Mouse (Mus musculus) limb, embryonic 12.5 days (tissue): ENCODE measurements around the gene Camta2. TPM values are rescaled to one million over a fixed set of nuclear protein-coding genes. Genes with fewer than 3 reads are reported as not detected.
A peak's percentile ranks its signal among the peaks of the same experiment; 100 is the strongest.

ENCODE experiments used
- ATAC-seq: fragments of 200-750 bp; cut with Nextera tagmentation; 2 replicates; pipeline ENCODE4 v1.8.0; 2017; ENCODE audit warnings: low read depth, moderate TSS enrichment; ENCODE audit not compliant: insufficient number of reproducible peaks, insufficient read depth, low FRiP score, low TSS enrichment
- H3K27ac ChIP-seq: fragments of 300-500 bp; sonication (generic); 2 replicates; pipeline ENCODE4 v1.5.1; 2016; ENCODE audit warnings: mild to moderate bottlenecking, moderate library complexity
- H3K27me3 ChIP-seq: fragments of 300-500 bp; sonication (generic); 2 replicates; pipeline ENCODE4 v1.6.1; 2016; ENCODE audit warnings: mild to moderate bottlenecking, moderate library complexity
- H3K36me3 ChIP-seq: fragments of 300-500 bp; sonication (generic); 2 replicates; pipeline ENCODE4 v1.6.1; 2016; ENCODE audit warnings: mild to moderate bottlenecking, moderate library complexity
- H3K4me1 ChIP-seq: fragments of 300-500 bp; sonication (generic); replicated peaks from 2 replicates; pipeline ENCODE4 v1.6.1; 2016
- H3K4me2 ChIP-seq: fragments of 300-500 bp; sonication (generic); 2 replicates; pipeline ENCODE4 v1.6.1; 2016; ENCODE audit warnings: mild to moderate bottlenecking, moderate library complexity
- H3K4me3 ChIP-seq: fragments of 300-500 bp; sonication (generic); replicated peaks from 2 replicates; pipeline ENCODE4 v1.5.1; 2016; ENCODE audit warnings: mild to moderate bottlenecking
- H3K9ac ChIP-seq: fragments of 300-500 bp; sonication (generic); replicated peaks from 2 replicates; pipeline ENCODE4 v1.6.1; 2016; ENCODE audit warnings: mild to moderate bottlenecking, moderate library complexity
- H3K9me3 ChIP-seq: fragments of 300-500 bp; sonication (generic); 2 replicates; pipeline ENCODE4 v1.6.1; 2016; ENCODE audit warnings: mild to moderate bottlenecking, moderate library complexity
- WGBS: fragments of 180-500 bp; shearing (Covaris S2); methylation state at CpG from one replicate; pipeline ENCODE4 v1.1.7; 2016; 5-methylcytosine and 5-hydroxymethylcytosine counted together
- polyA plus RNA-seq: library from polyadenylated mRNA; unstranded; fragments of >200 nt; fragmentation: Nextera tagmentation; extraction: Ambion mirVana; gene quantifications from 2 replicates; pipeline ENCODE4 v1.2.1, GENCODE M21; 2016

Gene Camta2
- polyA plus RNA-seq, 1 experiment from 2014 or later, result 9.9 TPM

DNA sequence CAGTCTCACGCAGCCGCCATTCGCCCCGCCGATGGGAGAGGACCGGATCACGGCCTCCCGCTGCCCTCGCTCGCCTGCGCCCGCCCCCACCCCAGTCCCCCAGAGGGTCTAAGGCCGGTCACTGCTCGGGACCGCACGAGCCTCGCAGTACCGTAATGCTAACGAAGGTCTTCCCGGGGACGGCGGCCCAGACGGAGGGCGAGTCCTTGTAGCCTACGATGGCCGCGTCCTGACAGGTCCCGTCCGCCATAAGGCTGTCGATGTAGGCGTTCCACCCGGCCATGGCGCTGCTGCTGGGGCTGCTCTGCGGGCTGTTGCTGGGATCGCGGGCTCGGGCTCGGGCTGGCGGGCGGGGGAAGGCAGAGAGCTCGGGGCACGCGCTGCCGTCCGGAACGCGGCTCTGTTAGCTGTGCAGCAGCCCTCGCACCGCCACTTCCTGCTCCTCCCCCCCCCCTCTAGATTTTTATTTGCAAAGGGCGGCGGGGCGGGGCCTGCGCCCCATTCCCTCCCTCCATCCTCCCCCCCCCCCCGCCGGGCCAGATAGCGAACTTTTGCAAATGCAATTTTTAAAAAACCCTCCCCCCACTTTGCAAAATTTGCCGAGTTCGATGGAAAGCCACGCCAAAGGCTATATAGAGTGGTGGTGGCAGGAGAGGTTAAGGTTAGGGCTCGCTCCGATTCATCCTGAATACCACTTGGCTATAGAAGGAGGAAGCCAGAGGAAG is 33.5 kb downstream of the Camta2 start, which contains the start of gene Pfn1:
Gene Pfn1 (minus strand): TSS at position 447 of the 725 bp plus-strand sequence.
- Histone ChIP-seq H3K27ac (peak within 1 kb of the TSS; percentile 98), H3K27me3 (no peaks in the 10 kb centered on the region), H3K4me1 (peaks cover 68% of the 10 kb centered on the region), H3K4me3 (peak within 1 kb of the TSS; percentile 97), H3K9me3 (no peaks in the 10 kb centered on the region), H3K9ac (peak within 1 kb of the TSS; percentile 97), H3K4me2 (peak within 1 kb of the TSS; percentile 97), H3K36me3 (peaks cover 39% of the 10 kb centered on the region)
- under 1% methylated on average over 54 of the region's 61 CpGs for WGBS
- ATAC-seq, result peak; percentile 12; the same call in 1 of the 2 replicates

DNA sequence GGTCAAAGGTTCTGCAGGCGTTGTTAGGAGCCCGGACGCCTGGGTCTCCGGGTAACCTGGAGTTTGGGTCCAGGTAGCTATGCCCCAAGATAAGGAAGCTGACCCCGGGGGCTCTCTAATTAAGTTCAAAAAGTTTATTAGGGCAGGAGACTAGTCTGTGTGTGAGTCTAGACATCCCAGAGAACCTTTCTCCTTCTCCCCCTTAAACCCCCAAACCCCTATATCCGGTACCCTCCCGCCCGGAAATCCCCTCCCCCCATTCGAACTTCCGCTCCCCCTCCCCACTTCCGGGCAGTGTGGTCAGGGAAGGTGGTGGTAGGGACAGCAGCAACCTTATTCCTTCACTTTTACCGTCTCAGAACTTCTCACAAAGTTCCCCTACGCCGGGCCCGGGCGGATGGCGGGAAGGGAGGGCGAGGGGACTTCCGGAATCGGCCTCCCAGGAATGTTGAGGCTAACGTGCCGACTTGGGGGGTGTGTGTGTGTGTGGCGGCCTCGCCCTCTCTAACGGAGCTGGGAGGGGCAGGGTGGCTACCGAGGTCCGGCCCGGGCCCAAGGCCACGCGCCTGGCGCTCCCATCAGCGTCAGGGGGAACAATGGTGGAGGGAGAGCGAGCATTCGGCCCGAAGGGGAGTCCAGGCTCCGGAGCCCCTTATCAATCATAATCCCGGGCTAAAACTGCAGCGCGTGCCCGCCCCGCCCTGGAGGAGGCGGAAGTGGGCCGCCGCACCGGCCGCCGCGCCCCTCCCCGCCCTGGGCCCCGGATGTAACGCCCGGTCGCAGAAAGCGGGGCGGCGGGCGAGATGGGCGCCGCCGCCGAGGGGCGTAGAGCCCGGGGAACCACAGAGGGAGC is 34.3 kb downstream of the Camta2 start:
- Histone ChIP-seq H3K27me3 (no peaks in the 10 kb centered on the region), H3K4me3 (peak overlapping the region; percentile 97), H3K9me3 (no peaks in the 10 kb centered on the region), H3K36me3 (peaks cover 45% of the 10 kb centered on the region), H3K4me1 (peaks cover 72% of the 10 kb centered on the region), H3K27ac (peak overlapping the region; percentile 98), H3K9ac (peak overlapping the region; percentile 97), H3K4me2 (peak overlapping the region; percentile 97)
- 0% methylated on average over 61 of the region's 63 CpGs for WGBS
- peak; percentile 21; the same call in 1 of the 2 replicates for ATAC-seq

DNA sequence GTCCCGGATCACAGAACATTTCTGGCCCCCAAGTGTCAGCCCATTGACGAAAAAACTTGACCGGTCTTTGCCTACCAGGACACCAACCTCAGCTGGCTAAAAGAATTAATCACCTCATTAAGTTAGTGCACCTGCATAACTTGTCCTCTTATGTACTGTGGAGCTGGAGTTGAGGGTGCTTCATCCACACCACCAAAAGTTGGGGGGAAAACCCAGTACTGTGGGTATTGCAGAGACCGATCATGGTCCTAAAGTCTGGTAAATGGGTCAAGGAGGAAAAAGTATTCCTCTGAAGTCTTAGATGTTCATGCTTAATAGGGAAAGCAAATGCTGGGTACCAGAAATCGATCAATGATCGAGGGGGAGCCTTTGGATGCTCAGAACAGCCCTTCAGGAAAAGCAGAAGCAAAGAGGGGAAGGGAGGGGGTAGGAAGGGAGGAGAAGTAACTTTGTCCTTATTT is 35.0 kb downstream of the Camta2 start:
- Histone ChIP-seq H3K4me1 (peaks cover 72% of the 10 kb centered on the region), H3K36me3 (peaks cover 48% of the 10 kb centered on the region)
- WGBS, result 45% methylated on average over 6 of the region's 6 CpGs

DNA sequence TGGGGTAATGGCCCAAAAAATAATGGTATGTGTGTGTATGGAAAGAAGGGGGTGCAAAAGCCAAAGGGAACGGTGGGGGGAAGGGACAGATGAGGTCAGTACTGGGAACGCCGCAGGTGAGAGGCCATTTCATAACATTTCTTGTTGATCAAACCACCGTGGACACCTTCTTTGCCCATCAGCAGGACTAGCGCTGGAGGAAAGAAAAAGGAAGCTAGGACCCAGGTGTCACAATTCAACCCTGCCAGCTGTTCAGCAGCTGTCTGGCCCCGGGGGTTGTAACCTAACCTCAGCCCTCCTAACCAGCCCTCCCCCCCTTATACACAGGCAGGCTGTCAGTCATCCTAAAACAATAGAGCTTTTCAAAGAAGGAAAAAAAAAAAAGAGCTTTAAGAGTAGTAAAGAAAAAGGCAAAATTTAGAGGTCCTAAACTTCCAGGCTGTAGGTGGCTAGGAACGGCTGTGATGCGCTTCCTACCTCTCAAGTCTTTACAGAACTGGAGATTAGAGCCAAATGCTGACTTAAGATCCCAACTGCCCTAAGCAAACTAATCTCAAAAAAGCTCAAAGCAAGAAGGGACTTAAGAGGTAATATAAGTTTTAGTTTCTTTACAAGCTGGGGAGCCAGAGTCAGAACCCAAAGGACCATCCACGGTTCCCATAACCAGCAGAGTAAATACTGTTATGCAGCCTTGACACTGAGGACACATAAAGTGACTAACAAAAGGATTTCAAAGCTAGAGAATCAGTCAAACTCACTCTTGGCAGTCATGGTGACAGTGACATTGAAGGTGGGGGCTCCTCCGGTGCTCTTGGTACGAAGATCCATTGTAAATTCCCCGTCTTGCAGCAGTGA is 35.6 kb downstream of the Camta2 start:
- WGBS, result 57% methylated on average over 12 of the region's 12 CpGs
- H3K4me2 ChIP-seq, result peak overlapping the region; percentile 97
- ATAC-seq, result no peak
- H3K4me1 ChIP-seq, result peaks cover 67% of the 10 kb centered on the region
- no peaks in the 10 kb centered on the region for H3K9me3 ChIP-seq
- H3K27ac ChIP-seq, result peak overlapping the region; percentile 98
- H3K27me3 ChIP-seq, result no peaks in the 10 kb centered on the region
- peaks cover 48% of the 10 kb centered on the region for H3K36me3 ChIP-seq
- peak overlapping the region; percentile 97 for H3K4me3 ChIP-seq
- peak overlapping the region; percentile 97 for H3K9ac ChIP-seq

More for the DNA sequence above, 35.0 kb downstream of the Camta2 start:
- no peaks in the 10 kb centered on the region for H3K9me3 ChIP-seq
- peak overlapping the region; percentile 98 for H3K27ac ChIP-seq
- H3K4me2 ChIP-seq, result peak overlapping the region; percentile 97
- peak overlapping the region; percentile 97 for H3K9ac ChIP-seq
- H3K27me3 ChIP-seq, result no peaks in the 10 kb centered on the region
- peak overlapping the region; percentile 97 for H3K4me3 ChIP-seq
- no peak for ATAC-seq

DNA sequence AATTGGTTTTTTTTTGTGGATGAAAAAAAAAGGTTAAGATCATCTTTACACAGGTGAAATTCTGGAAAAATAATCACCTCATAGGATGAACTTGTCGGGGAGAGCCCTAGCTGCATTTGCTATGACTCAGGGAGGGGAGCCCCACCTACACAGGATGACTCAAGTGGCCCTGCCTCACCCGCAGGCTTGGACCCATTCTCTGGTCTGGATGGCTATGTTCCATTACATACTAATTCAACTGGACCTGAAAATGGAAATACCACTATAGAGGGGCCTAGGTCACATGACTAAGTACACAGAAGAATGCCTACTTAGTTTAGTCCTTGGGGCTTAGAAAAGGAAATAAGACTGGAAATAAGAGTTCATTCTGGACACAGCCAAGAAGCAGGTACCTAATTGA is 36.5 kb downstream of the Camta2 start:
- no peak overlapping the region for H3K9ac ChIP-seq
- WGBS, result 83% methylated on average over 2 of the region's 2 CpGs
- H3K36me3 ChIP-seq, result peaks cover 48% of the 10 kb centered on the region
- no peaks in the 10 kb centered on the region for H3K9me3 ChIP-seq
- peaks cover 59% of the 10 kb centered on the region for H3K4me1 ChIP-seq
- H3K27me3 ChIP-seq, result no peaks in the 10 kb centered on the region
- peak overlapping the region; percentile 15; the same call in 1 of the 2 replicates for H3K4me2 ChIP-seq
- H3K27ac ChIP-seq, result peak overlapping the region; percentile 13; the same call in 1 of the 2 replicates
- no peak for ATAC-seq
- peak overlapping the region; percentile 9; the same call in 1 of the 2 replicates for H3K4me3 ChIP-seq

DNA sequence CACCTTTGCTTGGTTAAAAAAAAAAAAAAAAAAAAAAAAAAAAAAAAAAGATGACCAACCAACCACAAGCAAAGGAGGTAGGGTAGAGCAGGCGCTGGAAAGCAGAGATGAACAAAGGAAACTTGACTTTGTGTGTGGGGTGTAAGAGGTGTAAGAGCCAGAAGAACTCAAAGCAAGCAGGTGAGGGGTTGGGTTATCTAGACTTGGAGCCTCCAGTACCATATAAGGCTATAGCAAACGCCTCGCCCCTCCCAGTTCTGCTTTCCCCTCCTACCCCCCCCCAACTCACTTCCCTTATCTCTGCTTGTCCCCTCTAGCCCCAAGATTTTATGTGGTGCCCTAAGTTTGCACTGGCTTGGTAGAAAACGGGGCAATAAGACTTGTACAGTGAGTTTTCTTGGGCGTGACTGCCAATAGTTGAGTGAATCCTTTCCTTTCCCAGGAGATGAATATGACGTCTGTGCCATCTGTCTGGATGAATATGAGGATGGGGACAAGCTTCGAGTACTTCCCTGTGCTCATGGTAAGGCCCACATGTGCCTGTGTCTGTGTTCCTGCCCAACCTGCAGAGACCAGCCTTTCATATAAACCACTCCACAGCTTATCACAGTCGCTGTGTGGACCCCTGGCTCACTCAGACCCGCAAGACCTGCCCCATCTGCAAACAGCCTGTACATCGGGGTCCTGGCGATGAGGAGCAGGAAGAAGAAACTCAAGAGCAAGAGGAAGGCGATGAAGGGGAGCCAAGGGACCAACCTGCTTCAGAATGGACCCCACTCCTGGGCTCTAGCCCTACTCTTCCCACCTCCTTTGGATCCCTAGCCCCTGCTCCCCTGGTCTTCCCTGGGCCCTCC is 37.4 kb downstream of the Camta2 start:
- H3K27me3 ChIP-seq, result no peaks in the 10 kb centered on the region
- H3K4me3 ChIP-seq, result 0 out of 2 replicates have a peak overlapping the region, but pooled peaks have one; percentile 9
- no peaks in the 10 kb centered on the region for H3K9me3 ChIP-seq
- H3K36me3 ChIP-seq, result peaks cover 51% of the 10 kb centered on the region
- ATAC-seq, result no peak
- peak overlapping the region; percentile 13 for H3K27ac ChIP-seq
- 0 out of 2 replicates have a peak overlapping the region, but pooled peaks have one; percentile 15 for H3K4me2 ChIP-seq
- 80% methylated on average over 12 of the region's 12 CpGs for WGBS
- H3K9ac ChIP-seq, result no peak overlapping the region
- peaks cover 58% of the 10 kb centered on the region for H3K4me1 ChIP-seq

DNA sequence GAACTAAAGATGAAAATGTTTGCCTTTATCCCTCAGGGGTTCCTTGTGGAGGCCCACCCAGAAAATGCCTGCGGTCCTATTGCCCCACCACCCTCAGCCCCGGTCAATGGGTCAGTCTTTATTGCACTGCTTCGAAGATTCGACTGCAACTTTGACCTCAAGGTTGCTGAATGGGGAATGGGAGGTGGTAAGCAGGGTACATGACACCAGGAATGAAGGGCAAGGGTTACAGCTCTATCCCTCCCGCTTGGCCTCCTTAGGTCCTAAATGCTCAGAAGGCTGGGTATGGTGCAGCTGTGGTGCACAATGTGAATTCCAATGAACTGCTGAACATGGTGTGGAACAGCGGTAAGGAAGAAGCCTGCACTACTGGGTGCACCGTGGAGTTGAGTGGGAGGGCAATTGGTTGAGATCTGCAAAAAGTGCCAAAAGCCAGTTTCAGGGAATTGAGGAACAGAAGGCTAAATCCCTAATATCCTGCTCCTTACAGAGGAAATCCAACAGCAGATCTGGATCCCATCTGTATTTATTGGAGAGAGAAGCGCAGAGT is 38.6 kb downstream of the Camta2 start:
- Histone ChIP-seq H3K9ac (0 out of 2 replicates have a peak overlapping the region, but pooled peaks have one; percentile 18), H3K27ac (no peak overlapping the region), H3K4me2 (peak overlapping the region; percentile 95), H3K27me3 (no peaks in the 10 kb centered on the region), H3K36me3 (peaks cover 64% of the 10 kb centered on the region), H3K9me3 (no peaks in the 10 kb centered on the region), H3K4me3 (peak overlapping the region; percentile 54; the same call in 1 of the 2 replicates), H3K4me1 (peaks cover 62% of the 10 kb centered on the region)
- WGBS, result 74% methylated on average over 8 of the region's 8 CpGs
- ATAC-seq, result no peak

DNA sequence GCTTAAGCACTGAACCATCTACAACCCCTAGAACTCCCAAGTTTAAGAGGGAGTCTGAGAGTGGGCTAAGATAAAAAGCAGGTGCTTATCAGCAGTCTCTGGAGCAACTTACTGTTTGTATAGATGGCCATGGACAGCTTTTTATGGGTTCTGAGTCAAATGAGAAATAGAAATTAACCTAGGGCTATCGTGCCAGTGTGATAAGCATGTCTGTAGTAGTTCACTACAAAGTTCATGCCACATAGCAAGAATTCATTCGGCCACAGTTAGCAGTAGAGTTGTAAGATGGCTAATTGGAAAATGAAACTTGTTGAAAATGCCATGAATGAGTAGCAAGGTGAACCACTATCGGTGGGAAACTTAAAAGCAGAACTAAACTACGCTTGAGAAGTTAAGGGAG is 39.4 kb downstream of the Camta2 start:
- Histone ChIP-seq H3K4me3 (peak overlapping the region; percentile 54), H3K9ac (0 out of 2 replicates have a peak overlapping the region, but pooled peaks have one; percentile 59), H3K36me3 (peaks cover 71% of the 10 kb centered on the region), H3K27ac (no peak overlapping the region), H3K27me3 (no peaks in the 10 kb centered on the region), H3K4me2 (peak overlapping the region; percentile 95), H3K4me1 (peaks cover 62% of the 10 kb centered on the region), H3K9me3 (no peaks in the 10 kb centered on the region)
- WGBS, result 83% methylated on average over 4 of the region's 4 CpGs
- ATAC-seq, result no peak

DNA sequence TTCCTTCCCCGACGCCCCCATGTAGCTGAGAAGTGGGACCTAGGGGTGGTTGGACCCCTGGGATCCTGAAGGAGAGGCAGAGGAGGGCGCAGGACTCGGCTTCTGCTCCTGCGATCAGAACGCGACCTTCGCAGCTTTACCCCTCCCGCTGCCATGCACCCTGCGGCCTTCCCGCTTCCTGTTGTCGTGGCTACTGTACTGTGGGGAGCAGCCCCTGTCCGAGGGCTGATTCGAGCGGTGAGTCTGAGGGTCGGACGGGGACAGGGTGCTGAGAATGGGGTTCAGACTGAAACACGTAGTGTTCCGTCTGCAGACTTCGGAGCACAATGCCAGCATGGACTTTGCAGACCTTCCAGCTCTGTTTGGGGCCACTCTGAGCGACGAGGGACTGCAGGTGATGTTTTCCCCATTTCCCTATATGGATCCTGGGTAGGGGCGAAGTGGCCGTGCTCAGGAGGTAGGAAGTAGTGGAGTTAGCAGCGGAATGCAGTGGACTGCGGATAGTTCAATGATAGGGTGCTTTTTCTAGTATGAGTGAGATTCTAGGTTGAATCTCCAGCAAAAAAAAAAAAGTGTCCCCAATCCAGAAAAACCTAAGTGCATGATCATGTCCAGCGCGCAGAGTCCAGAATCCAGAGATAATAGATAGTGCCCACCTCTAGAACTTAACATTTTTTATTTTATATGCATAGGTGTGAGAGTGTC is 40.0 kb downstream of the Camta2 start:
- Histone ChIP-seq H3K4me3 (peak overlapping the region; percentile 54), H3K9me3 (no peaks in the 10 kb centered on the region), H3K4me2 (peak overlapping the region; percentile 95), H3K4me1 (peaks cover 60% of the 10 kb centered on the region), H3K27ac (peak overlapping the region; percentile 94), H3K9ac (peak overlapping the region; percentile 59), H3K27me3 (no peaks in the 10 kb centered on the region), H3K36me3 (peaks cover 74% of the 10 kb centered on the region)
- 2% methylated on average over 28 of the region's 28 CpGs for WGBS
- ATAC-seq, result no peak
